12 mouse cellular contexts compared by ENCODE assay signal in the genomic region with DNA sequence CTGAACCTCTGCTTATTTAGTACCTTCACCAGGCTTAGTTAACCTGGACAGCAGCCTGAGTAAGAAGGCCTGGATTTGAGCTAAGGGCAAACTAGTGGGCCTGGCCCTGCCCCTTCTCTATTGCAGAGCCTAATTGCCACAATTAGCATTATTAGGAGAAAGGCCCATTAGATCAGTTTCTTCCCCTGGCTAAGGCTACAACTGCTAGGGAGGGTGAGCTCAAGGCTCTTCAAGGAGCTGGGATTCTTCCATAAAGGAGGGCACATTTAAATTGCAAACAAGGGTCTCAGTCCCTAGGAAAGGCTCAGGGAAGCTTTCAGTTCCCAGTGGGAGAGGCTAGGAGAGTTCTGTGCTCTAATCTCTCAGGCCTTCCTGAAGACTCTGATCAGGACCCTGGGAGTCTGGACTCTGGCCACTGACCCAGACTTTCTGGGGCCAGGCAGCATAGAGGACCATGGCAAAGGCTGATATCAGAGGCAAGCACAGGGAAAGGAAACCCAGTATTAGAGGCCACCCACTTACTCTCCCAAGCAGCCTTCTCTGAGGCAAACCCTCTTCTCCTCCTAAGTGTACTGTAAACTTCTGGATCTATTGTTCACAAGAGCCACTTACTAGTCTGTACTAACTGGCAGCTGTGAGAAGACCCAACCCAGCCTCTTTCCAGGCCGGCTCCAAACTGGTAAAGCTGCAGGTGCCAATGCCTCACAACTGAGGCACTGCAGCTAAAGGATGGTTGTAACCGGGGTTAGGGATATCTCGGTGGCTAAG.
DNase-seq lines count a peak whose midpoint lies in the region; ATAC-seq and TF ChIP-seq lines count a peak whose summit lies in the region.
"Had no signal": no experiment of that assay in that cellular context is flagged by ENCODE, and none has a peak within 500 bp of the region (broad histone marks: within the 10 kb centered on the region; RNA-seq: fewer than 3 reads in every experiment).

No protein-coding gene starts in this region.

- H3K4me1 ChIP-seq in forebrain, embryonic 12.5 days = peaks cover 49% of the 10 kb centered on the region
- peaks cover 28% of the 10 kb centered on the region for H3K4me1 ChIP-seq in forebrain, embryonic 15.5 days
- H3K4me1 ChIP-seq in kidney, embryonic 14.5 days (ENCODE audit: control insufficient read depth, insufficient read depth, low read length) = peaks cover 18% of the 10 kb centered on the region
- H3K4me1 ChIP-seq in E14TG2a.4 (replicated peaks; ENCODE audit: low read depth, low read length) = peaks cover 78% of the 10 kb centered on the region
- H3K4me1 ChIP-seq in limb, embryonic 14.5 days (ENCODE audit: control insufficient read depth, insufficient read depth, low read length) = peaks cover 58% of the 10 kb centered on the region

- 55% methylated on average over 3 of the region's 3 CpGs for WGBS in forebrain, embryonic 12.5 days
- 43% methylated on average over 3 of the region's 3 CpGs for WGBS in forebrain, embryonic 15.5 days
- WGBS in kidney, embryonic 14.5 days = 62% methylated on average over 3 of the region's 3 CpGs
- WGBS in limb, embryonic 14.5 days = 61% methylated on average over 3 of the region's 3 CpGs

- no peak overlapping the region for H3K4me2 ChIP-seq in forebrain, embryonic 12.5 days
- H3K4me2 ChIP-seq in forebrain, embryonic 15.5 days (replicated peaks) = no peak overlapping the region
- no peak overlapping the region for H3K4me2 ChIP-seq in kidney, embryonic 14.5 days (replicated peaks; ENCODE audit: low read depth, low read length)
- H3K4me2 ChIP-seq in limb, embryonic 14.5 days (replicated peaks; ENCODE audit: low read depth, low read length, severe bottlenecking) = no peak overlapping the region; the same call in 1 of the 2 replicates

- H3K9ac ChIP-seq in forebrain, embryonic 12.5 days = no peak overlapping the region
- no peak overlapping the region for H3K9ac ChIP-seq in forebrain, embryonic 15.5 days (replicated peaks)
- H3K9ac ChIP-seq in kidney, embryonic 14.5 days (ENCODE audit: low read depth, low read length) = no peak overlapping the region
- 0 out of 2 replicates have a peak overlapping the region, but pooled peaks have one; percentile 9 for H3K9ac ChIP-seq in limb, embryonic 14.5 days (ENCODE audit: low read depth, low read length, severe bottlenecking)

- TF ChIP-seq POLR2A in limb, embryonic 14.5 days (IDR thresholded peaks at IDR 0.05; ENCODE audit: borderline replicate concordance, extremely low read depth, insufficient read depth, insufficient read length) = no peak

- no peaks in the 10 kb centered on the region for H3K9me3 ChIP-seq in forebrain, embryonic 12.5 days
- H3K9me3 ChIP-seq in forebrain, embryonic 15.5 days = no peaks in the 10 kb centered on the region
- no peaks in the 10 kb centered on the region for H3K9me3 ChIP-seq in kidney, embryonic 14.5 days (ENCODE audit: control insufficient read depth, low read length)
- H3K9me3 ChIP-seq in E14TG2a.4 (ENCODE audit: low read length) = peaks cover 5% of the 10 kb centered on the region
- no peaks in the 10 kb centered on the region for H3K9me3 ChIP-seq in limb, embryonic 14.5 days (ENCODE audit: control insufficient read depth, low read length)
- H3K9me3 ChIP-seq: megakaryocyte, embryonic 14.5 days had no signal

- H3K4me3 ChIP-seq in forebrain, embryonic 12.5 days (replicated peaks) = no peak overlapping the region
- H3K4me3 ChIP-seq in forebrain, embryonic 15.5 days = no peak overlapping the region
- H3K4me3 ChIP-seq in kidney, embryonic 14.5 days (ENCODE audit: low read length) = no peak overlapping the region
- H3K4me3 ChIP-seq in E14TG2a.4 (replicated peaks; ENCODE audit: low read length) = 0 out of 2 replicates have a peak overlapping the region, but pooled peaks have one; percentile 24
- H3K4me3 ChIP-seq in limb, embryonic 14.5 days (replicated peaks; ENCODE audit: low read length) = no peak overlapping the region
- H3K4me3 ChIP-seq: megakaryocyte, embryonic 14.5 days had no signal

- no peak for TF ChIP-seq CTCF in E14TG2a.4 (conservative IDR thresholded peaks at IDR 0.05; ENCODE audit: low read length)

- H3K36me3 ChIP-seq in forebrain, embryonic 12.5 days (replicated peaks) = no peaks in the 10 kb centered on the region
- no peaks in the 10 kb centered on the region for H3K36me3 ChIP-seq in forebrain, embryonic 15.5 days
- no peaks in the 10 kb centered on the region for H3K36me3 ChIP-seq in kidney, embryonic 14.5 days (ENCODE audit: control insufficient read depth, insufficient read depth, low read length)
- H3K36me3 ChIP-seq in E14TG2a.4 (ENCODE audit: insufficient read depth, low read length) = peaks cover 68% of the 10 kb centered on the region
- H3K36me3 ChIP-seq in limb, embryonic 14.5 days (ENCODE audit: control insufficient read depth, insufficient read depth, low read length) = peaks cover 3% of the 10 kb centered on the region; the same call in 1 of the 2 replicates

- peaks cover 25% of the 10 kb centered on the region for H3K27me3 ChIP-seq in forebrain, embryonic 12.5 days
- H3K27me3 ChIP-seq in forebrain, embryonic 15.5 days = peaks cover 4% of the 10 kb centered on the region; the same call in 1 of the 2 replicates
- no peaks in the 10 kb centered on the region for H3K27me3 ChIP-seq in kidney, embryonic 14.5 days (ENCODE audit: control insufficient read depth, insufficient read depth, low read length)
- no peaks in the 10 kb centered on the region for H3K27me3 ChIP-seq in E14TG2a.4 (ENCODE audit: insufficient read depth, low read length)
- H3K27me3 ChIP-seq in limb, embryonic 14.5 days (ENCODE audit: control insufficient read depth, insufficient read depth, low read length) = no peaks in the 10 kb centered on the region

- DNase-seq in kidney, postnatal 14 days = peak; percentile 32
- no peak for DNase-seq in limb, embryonic 14.5 days (ENCODE audit: low spot score)
- no peak for DNase-seq in cerebellum, postnatal 10 days
- DNase-seq in layer of hippocampus, adult 9-11 months = no peak
- DNase-seq: adrenal gland, adult 8-10 months; spleen, adult 18-20 months; thymus, adult 18-20 months had no signal

- no peak overlapping the region for H3K27ac ChIP-seq in forebrain, embryonic 12.5 days
- H3K27ac ChIP-seq in forebrain, embryonic 15.5 days (replicated peaks) = no peak overlapping the region
- H3K27ac ChIP-seq in kidney, embryonic 14.5 days (ENCODE audit: low read depth, low read length) = no peak overlapping the region
- H3K27ac ChIP-seq in limb, embryonic 14.5 days (replicated peaks; ENCODE audit: low read depth, low read length) = no peak overlapping the region

- peak; percentile 60; the same call in 1 of the 2 replicates for ATAC-seq in forebrain, embryonic 12.5 days (ENCODE audit: low FRiP score)
- ATAC-seq in forebrain, embryonic 15.5 days (replicated peaks) = no peak
- ATAC-seq in kidney, embryonic 14.5 days (ENCODE audit: low FRiP score, low TSS enrichment) = no peak
- no peak for ATAC-seq in limb, embryonic 14.5 days (ENCODE audit: low FRiP score, low read depth)
